Mouse (Mus musculus): ENCODE data around the gene Zfp128. TPM values are rescaled to one million over a fixed set of nuclear protein-coding genes. Genes with fewer than 3 reads are reported as not detected.
"Not testable (repeated sequence)": the region's sequence is repeated elsewhere in the genome, so short reads cannot be mapped to it uniquely, and the experiment has no call there.

Zfp128 gene
- total RNA-seq (2021), result 1 to 10 TPM; 3.0 to 3.6 TPM

DNA sequence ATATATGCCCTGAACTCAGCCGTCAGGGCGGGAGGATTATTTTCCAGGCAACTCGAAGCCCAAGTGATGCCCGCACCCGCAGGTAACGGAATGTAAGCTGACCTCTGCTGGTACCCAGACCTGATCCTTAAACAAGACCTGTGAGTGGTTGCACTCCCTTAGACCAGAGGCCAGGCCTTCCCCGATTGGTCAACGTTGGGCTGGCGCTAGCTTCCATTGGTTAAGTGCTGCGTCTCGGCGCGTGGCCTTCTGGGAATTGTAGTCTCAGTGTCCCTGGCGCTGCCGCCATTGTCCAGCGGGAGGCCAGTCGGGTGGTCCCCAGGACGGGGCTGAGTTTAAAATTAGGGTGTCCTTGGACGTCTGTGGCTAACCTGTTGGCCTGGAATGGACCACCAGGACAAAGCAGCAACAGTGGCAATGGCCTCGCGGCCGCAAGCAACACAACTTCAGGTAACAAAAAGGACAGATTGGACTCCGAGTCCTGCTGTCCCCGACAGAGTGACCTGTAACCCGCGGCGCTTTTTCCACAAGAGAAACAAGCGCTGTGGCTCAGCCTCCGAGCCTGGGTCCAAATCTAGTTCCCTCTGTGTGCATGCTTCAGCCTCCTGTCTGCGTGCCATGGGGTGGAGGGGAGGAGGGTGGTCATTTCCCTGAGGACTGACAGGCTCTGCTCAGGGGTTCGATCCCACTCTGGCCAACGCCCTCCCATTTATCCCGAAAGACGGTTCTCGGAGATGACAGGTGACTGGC, at the start of gene Zfp128:
TSS of gene Zfp128 (plus strand) at position 267 of the 750 bp plus-strand sequence.
- peak; percentile 92 for DNase-seq
- intact Hi-C loops (cut with DNase I), result loop anchor here (2.0 to 10.0 kb wide), 4 partner anchors 16 to 406 kb away; partner anchors contain the start of genes Lig1, Zfp110, Zfp606 and Zscan22

DNA sequence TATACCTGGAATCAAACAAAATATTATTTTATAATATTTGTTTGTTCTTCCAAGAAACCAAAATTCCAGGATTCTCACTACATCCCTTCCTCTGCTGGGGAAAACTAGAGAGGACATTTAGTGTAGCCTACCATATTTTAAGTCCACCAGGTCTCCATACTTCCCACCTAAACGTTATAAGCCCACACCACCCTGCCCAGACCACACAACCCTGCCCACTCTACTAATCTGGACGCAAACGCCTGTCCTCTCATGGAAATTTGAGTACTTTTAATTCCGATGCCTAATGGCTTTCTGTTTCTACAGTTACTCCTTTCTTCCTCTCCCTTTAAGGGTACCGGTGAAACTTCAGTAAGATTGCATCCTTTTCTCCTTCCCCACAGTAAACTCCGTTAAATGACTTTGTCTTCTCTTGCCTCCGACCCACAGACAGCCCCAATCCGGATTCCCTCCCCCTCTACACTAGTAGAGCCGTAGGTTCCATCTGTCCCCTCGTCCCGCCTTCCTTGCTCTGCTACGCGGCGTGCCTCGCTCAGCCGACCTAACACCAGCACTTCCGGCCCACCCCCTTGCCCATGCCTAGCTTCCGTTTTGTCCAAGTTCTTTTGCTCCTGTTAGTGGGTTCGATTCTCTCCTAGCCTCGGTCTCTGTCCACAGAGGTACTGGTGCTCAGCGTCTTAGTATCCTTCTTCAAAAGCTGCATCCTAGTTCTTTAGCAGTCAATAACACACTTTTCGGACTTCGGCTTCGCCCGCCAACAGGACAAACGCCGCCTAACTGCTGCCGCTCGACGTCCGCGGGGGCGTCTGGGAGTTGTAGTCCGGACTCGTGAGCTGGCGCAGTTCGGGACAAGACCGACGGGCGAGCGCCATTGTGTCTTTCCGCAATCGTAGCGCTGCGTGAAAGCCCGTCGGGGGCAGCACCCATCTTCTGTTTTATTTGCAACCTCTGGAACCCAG, 46.5 kb upstream of the Zfp128 start, which contains the start of gene Zfp110:
TSS of gene Zfp110 (plus strand) at position 600 of the 959 bp plus-strand sequence.
- intact Hi-C loops (cut with DNase I), result loop anchor here (1.0 to 5.0 kb wide), 4 partner anchors 16 to 198 kb away; partner anchors contain the start of genes Chmp2a, Zfp128, Zfp329 and Zscan22
- DNase-seq, result peak; percentile 89 to 94

DNA sequence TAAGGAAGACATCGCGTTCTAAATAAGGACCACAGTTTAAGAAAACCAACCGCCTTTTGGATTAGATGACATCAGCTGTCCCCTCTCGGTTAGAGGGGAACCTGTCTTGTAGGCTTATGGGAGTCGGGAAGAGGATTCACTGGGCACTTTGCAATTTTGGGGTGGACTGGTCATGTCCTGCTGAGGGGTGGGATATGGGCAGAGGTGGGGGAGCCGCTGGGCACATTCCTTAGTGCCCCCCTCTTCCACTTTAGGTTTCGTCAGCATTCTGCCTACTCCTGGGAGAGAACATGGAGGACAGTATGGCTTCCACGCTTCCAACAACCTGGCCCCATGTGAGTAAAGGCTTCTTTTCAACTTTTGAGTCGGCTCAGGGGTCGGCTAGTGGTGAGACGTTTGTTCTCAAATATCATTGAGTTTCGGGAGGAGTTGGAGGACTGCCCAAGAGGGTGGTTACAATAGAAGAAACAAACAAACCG, 45.7 kb upstream of the Zfp128 start:
- no peak for DNase-seq
- intact Hi-C loops (cut with DNase I), result loop anchor here (1.0 to 5.0 kb wide), 3 partner anchors 17 to 197 kb away; partner anchors contain the start of genes Chmp2a, Zfp128 and Zfp329

DNA sequence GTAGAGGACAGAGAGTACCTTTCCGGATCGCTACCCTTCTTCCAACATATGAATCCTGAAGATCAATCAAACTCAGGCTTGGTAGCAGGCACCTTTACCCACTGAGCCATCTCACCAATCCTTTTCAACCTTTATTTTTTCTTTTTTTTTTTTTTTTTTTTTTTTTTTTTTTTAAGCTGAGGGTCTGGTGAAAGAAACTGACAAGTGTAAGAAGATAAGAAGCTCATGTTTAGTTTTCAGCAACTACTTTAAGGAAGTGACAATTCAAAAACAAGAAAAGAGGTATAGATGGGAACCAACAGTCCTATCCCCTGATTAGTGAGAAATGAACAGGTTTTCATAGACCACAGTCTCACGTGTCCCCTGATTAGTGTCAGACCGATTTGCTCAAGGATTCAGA, 45.2 kb upstream of the Zfp128 start:
- intact Hi-C loops (cut with DNase I), result loop anchor here (1.0 to 5.0 kb wide), 3 partner anchors 17 to 197 kb away; partner anchors contain the start of genes Chmp2a, Zfp128 and Zfp329
- DNase-seq, result no peak

DNA sequence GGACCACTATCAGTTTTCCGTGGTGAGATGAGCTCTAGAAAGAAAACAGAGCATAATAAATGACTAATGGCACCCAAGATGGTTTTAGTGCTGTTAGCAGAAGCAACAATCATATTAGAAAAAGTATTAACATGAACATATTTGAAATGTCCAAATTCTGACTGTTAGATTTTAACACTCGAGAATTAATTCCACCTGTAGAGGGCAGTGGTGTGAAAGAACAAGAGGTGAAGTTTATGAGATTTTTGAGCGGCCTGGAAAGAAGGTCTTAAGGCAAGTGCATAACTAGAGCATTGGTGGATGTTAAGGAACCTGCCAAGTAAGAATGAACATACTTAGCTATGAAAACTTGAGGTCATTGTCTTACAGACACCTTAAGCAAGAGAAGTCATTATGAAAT, 6.7 kb upstream of the Zfp128 start:
- DNase-seq, result no peak
- intact Hi-C loops (cut with DNase I), result no loop called here

DNA sequence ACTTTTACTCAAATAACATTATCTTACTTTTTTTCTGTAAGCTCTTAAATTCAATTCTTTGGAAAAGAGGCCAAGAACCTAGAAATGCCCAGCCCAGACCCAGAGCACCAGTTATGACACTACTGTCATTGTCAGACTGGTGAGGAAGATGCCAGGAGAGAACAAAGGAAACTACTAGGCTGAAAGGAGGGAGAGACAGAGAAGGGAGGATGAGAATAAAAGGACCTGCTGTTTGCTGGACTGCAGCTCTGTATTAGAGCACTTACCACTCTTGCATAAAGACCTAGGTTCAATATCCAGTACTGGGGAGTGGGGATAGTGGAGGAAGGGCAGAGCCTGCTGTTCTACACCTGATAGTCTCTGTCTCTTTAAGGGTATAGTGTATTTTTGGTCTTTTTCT, 941 bp upstream of the Zfp128 start:
- no peak for DNase-seq
- intact Hi-C loops (cut with DNase I), result loop anchor here (2.0 to 10.0 kb wide), 4 partner anchors 17 to 405 kb away; partner anchors contain the start of genes Lig1, Zfp110, Zfp606 and Zscan22

DNA sequence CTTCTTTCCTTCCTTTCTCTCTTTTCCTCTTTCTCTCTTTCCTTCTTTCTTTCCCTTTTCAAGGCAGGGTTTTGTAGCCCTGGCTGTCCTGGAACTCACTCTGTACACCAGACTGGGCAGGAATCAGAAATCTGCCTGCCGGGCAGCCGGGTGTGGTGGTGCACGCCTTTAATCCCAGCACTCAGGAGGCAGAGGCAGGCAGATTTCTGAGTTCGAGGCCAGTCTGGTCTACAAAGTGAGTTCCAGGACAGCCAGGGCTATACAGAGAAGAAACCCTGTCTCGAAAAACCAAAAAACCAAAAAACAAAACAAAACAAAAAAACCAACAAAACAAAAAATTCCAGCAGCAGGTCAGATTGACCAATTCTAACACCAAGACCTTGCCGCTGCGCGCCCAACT, 480 bp upstream of the Zfp128 start:
- not testable (repeated sequence) for DNase-seq
- intact Hi-C loops (cut with DNase I), result loop anchor here (2.0 to 10.0 kb wide), 4 partner anchors 16 to 406 kb away; partner anchors contain the start of genes Lig1, Zfp110, Zfp606 and Zscan22

DNA sequence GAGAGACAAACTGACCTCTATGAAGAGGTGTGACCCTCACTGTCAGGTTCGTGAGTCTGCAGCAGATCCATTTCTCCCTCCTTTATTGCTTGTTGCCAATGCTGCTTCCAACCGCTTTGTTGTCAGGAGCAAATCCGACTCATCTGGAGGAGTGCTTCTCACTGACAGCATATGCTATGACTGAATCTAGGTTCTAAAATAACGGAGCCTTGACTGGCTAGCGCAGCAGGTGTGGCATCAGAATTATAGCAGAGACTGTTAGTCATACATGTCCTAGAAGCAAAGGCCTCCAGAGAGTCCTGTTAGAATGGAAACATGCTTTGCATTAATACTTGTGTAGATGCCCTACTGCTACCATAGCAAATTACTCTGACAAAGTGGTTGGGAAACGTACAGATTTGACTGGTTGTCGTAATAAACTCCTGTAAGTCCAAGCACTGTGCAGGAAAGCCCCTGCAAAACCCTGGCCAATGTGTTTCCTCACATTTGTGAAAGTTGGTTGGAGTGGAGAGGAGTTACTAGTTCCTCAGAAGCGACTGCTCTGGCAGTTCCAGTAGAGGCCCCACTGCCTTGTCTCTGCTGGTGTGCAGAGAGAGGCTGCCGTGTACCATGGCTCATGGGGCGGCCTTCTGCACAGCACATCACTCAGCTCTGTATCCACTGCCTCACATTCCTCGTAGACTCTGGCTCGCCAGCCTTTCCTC, 5.7 kb downstream of the Zfp128 start:
- intact Hi-C loops (cut with DNase I), result loop anchor here (10.0 kb wide), 1 partner anchor 412 kb away; the partner anchor contains the start of gene Zfp606
- no peak for DNase-seq

DNA sequence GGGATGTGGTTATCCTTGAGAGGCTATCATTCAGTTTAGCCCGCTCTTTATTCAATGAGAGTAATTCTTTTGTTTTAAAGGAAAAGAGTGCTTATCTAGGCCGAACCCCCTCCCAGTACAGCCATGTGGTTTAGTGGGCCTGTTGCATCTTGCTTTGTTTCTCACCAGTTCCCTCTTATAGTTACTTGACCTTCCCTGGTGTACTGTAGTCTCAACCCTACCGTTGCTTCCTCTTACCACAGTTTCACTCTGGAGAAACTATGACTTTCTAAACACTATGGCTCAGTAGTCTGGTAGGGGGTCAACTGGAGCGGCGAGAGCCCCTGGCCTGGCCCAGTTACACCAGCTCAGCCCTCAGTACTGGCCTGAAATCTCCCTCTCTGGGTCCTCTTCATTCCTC, 6.6 kb downstream of the Zfp128 start:
- intact Hi-C loops (cut with DNase I), result loop anchor here (10.0 kb wide), 1 partner anchor 413 kb away; the partner anchor contains the start of gene Zfp606
- no peak for DNase-seq

DNA sequence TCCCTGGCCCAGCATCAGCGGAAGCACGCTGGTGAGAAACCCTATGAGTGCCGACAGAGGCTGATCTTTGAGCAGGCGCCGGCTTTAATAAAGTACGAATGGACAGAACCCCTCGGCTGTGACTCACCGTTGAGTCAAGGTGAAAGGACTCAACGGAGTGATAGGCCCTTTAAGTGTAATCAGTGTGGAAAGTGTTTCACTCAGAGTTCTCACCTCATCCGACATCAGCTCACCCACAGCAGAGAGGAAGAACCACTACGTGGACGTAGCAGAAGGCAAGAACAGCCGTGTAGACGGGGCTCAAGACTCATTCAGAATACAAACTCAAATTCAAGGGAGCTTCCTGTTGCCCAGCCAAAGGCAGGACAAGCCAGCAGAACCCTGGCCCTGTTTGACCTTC, 10.0 kb downstream of the Zfp128 start:
- DNase-seq, result no peak
- intact Hi-C loops (cut with DNase I), result no loop called here

DNA sequence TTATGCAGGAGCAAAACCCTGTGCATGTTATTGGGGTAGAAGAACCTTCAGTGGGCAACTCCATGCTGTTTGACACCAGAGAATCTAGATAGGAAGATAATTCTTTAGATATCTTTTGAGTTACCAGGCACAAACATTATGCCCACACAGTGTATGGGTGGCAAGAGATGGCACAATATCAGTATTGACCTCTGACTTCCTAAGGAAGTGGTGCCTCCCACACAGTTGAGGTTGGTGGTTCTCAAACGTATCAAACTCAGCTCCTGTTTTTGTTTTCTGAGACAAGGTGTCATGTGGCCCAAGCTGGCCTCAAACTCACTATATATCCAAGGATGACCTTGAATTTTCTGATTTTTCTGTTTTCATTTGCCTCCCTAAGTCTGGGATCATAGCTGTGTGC, 10.4 kb downstream of the Zfp128 start:
- DNase-seq, result no peak
- intact Hi-C loops (cut with DNase I), result no loop called here

DNA sequence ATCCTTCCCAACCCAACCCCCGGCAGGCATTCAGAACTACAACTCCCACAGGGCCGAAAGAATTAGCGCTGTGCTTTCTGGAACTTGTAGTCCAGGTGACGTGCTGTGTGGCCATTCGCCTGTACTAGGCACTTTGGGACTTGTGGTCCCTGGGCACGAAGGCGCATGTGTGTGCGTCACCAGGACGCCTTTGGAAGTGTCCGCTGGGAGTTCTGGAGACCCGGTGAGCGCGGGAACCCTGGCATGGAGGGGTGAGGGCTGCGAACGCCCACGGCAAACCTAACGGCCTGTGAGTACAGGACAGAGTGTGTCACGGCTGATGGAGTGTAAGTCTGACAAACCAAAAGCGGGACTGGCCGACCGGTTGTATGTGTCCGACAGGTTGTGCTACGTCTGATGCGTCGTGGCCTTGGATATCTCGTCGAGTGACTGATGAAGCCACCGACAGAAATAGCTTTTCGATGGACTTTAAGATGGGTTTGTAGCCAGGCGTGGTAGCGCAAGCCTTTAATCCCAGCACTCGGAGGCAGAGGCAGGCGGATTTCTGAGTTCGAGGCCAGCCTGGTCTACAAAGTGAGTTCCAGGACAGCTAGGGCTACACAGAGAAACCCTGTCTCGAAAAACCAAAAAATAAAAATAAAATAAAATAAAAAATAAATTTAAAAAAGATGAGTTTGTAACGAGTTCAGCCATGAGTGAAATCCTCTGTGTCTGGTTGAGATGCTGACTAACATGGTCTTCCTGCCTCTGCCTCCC, 16.9 kb downstream of the Zfp128 start, which contains the start of gene Zscan22:
TSS of gene Zscan22 (plus strand) at position 161 of the 756 bp plus-strand sequence.
- peak; percentile 88 to 89 for DNase-seq
- intact Hi-C loops (cut with DNase I), result loop anchor here (1.0 to 5.0 kb wide), 3 partner anchors 17 to 66 kb away; partner anchors contain the start of genes Rps5, Zfp110 and Zfp128

DNA sequence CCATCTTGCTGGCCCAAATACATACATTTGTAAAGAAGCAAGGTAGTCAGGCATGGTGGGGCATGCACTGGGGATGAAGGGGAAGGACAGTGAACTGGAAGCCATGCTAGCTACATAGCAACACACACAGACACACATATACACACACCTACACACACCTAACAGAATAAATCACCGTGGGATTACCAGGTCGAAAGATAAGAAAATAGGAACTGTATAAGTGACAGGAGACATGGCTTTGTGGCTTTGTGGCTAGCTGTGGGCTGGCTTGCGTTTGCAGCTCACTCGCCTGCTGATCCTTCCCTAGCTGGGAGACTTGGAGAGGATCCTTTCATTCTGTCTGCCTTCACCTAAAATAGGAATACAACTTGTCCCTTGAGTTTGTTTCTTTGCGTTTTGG, 20.5 kb downstream of the Zfp128 start:
- no peak for DNase-seq
- intact Hi-C loops (cut with DNase I), result no loop called here

DNA sequence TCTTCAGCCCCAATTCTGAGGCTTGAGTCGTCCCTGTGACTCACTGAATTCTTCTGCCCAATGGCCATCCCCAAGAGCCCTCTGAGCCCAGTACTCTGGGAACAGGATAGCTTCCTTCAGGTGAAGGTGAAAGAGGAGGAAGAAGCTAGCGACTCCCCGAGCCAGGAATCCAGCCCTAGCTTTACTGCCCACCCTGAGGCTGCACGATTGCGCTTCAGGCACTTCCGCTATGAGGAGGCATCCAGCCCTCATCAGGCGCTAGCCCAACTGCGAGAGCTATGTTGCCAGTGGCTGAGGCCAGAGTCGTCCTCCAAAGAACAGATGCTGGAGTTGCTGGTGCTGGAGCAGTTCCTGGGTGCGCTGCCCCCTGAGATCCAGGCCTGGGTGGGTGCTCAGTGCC, 22.6 kb downstream of the Zfp128 start:
- intact Hi-C loops (cut with DNase I), result no loop called here
- no peak for DNase-seq

DNA sequence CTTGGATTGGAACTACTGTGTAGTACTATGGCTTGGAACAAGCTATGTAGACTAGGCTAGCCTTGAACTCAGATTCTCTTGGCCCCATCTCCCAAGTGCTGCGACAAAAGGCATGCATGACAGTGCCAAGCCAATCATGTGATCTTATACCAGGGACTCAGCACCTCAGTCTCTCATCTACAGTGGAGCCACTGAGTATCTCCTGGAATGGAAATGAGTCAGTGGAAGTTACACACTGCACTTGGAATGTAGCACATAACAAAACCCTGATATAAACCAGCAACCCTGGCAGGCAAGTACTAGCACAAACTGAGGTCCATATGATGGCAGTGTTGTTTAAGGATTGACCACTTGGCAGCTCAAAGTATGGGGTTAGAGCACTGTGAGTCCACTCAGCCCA, 24.2 kb downstream of the Zfp128 start:
- intact Hi-C loops (cut with DNase I), result no loop called here
- DNase-seq, result no peak

DNA sequence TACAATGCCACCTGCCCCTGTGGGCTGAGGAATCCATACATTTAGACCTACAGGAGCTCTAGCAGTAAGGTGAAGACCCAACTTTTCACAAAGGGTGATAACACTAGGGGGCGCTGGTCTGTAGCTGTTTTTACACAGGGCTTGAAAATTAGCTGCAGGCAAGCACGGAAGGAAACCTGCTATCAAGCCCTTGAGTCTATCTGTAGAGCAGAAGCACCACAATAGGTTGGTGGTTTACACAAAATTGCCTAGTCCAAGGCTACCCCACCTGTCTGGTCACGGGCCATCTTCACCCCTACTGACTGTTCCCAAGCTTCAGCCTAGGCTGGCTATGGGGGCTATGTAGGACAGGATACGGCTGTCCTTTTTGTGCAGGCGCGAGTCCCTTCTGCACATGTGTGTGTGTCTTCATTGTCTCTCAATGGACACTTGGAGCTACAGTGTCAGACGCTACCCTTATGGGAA, 28.6 kb downstream of the Zfp128 start:
- DNase-seq, result peak; percentile 80 to 83
- intact Hi-C loops (cut with DNase I), result loop anchor here (1.0 to 2.0 kb wide), 2 partner anchors 100 to 137 kb away; no protein-coding TSS in a partner anchor

DNA sequence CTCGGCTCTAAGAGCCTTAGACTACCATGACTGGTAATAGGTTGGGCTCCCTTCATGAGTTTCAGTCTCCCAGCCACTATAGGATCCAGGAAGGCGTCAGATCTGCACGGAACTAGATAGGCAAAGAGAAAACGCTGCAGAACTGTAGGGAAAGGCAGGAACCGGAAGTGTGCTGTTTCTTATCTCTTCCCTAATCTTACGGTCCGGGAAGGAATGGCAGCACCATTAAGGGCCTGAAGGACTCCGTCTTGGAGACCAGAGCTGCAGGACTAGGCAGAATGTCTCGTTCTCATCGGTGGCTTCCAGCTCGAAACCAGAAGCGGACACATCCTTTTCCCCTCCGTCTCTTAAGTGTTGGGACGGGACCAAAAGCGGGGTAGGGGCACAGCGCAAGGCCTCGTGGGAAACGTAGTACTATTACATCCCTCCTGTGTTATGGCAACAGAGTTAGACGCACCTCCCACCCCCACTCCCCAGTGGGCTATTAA, 29.2 kb downstream of the Zfp128 start:
- intact Hi-C loops (cut with DNase I), result no loop called here
- DNase-seq, result peak; percentile 64 to 75

DNA sequence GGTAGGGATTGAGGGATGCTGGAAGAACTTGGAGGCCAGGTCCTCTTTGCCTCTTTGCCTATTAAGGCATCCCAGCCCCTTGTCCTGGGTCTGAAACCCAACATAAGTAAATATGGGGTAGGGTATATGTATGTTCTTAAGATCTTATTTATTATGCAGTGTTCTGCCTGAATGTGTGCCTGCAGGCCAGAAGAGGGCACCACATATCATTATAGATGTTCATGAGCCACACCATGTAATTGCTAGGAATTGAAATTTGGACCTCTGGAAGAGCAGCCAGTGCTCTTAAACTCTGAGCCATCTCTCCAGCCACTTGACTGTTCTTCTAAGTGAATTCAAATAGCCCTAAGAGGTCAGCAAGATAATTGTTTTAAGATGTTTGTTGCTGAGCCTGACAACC, 32.6 kb downstream of the Zfp128 start:
- no peak for DNase-seq

More for the DNA sequence above, 32.6 kb downstream of the Zfp128 start:
- intact Hi-C loops (cut with DNase I), result no loop called here

Data from heart, postnatal 36 days (tissue).